Mouse (Mus musculus) kidney, postnatal 14 days (tissue): ENCODE measurements around the gene Palm2.

ENCODE experiments used
- DNase-seq: peaks from one replicate; pipeline ENCODE4 v3.0.0; 2022; ENCODE audit warnings: mixed read lengths

Palm2 gene

GRCm38 (mm10) chr4:57672996-57673906, 239.2 kb downstream of the Palm2 start:
- DNase-seq: peak; percentile 91

DNA sequence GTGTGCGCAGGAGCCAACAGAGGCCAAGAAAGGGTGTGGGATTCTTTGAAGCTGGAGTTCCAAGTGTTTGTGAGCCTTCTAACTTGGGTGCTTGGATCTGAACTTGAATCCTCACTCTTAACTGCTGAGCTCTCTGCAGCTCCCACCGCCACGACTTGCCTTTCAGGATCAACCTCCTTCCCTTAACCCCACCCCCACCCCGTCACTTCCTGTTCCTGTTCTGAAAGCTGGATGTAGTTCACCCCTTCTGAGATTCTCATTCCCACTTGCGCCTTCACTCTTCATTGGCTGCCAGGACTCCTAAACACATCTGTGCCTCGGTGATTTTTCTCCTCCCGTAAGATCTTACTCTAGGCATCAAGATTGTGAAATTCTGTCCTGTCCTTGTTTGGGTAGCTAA, 240.3 kb downstream of the Palm2 start:
- no peak for DNase-seq

DNA sequence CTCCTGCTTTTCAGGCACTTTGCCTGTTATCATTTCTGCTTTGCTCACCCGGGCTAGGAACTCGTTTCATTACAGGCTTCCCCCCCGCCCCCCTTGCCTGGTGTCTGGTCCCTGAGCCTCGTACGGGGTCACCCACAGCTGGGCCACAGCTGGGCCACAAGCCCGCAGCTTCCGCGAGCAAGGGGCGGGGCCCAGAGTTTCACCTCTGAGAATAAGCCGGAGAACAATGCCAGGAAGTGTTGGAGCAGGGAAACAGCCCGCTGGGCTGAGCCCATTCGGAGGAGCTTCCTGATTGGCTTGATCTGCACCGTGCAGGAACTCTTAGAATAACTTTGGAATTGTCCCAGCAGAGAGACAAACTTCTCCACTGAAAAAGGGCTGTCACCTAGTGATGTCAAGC, 241.3 kb downstream of the Palm2 start:
- peak; percentile 90 for DNase-seq

DNA sequence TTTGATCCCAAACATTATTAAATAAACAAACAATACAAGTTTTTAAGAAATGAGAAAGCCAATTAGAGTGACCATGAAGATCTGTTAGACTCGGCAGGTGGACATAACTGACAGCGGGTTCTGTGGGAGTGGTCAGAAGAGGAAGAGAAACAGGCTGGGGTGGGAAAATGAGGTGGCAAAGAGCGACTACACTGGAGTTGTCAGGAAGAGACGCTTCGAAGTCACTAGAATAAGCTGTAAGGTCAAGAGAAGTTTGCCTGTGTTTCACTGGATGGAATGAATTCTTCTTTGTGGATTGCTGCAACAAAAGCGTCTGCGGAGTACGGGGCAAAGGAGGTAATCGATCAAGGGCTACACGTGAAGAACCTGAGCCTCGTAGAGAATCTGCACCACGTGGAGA, 243.9 kb downstream of the Palm2 start:
- DNase-seq: no peak

GRCm38 (mm10) chr4:57678991-57679457, 245.0 kb downstream of the Palm2 start:
- DNase-seq: no peak

GRCm38 (mm10) chr4:57680186-57680585, 246.1 kb downstream of the Palm2 start:
- no peak for DNase-seq

DNA sequence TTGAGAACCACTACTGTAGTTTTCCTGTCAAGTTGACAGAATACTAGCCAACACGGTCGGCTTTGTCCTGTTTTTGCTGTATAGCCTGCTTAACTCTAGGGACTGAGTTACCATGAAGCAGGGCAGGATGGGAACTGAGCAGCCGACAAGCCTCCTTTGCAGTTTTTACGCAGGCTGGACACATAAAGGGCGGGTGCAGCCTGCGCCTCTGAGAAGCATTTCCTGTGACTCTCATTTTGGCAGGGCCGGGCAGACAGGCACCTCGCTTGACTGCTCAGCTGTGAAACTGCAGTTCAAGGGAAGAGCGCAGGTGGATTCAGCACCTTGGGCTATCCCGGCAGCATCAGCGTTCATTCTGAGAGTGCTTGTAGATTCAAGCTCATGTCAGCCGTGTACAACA, 247.5 kb downstream of the Palm2 start:
- DNase-seq: peak; percentile 89

GRCm38 (mm10) chr4:57682341-57682740, 248.3 kb downstream of the Palm2 start:
- no peak for DNase-seq

GRCm38 (mm10) chr4:57682944-57683343, 248.9 kb downstream of the Palm2 start:
- no peak for DNase-seq

DNA sequence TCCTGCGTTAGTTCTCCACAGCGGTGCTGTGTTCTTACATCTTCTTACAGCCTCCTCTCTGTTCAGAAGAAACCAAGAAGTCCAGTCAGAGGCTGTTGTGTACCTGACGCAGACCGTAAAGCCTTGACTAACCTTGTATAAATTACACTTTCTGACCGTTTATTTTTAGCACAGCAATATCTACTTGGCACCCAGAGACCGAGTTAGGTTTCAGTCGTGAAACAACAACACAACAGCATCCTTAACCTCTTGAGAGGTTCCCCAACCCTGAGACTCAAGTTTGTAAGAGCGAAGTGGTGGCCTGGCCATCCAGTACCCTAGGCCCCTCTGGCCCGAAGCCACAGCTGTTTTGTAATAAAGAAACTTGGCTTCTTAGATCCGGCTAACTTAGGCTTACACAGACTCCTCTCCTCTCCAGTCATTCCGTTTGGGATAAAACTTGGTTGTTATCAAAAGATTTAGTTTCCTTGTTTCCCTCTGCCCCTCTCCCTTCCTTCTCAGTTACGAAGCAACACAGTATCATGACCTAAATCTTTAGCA, 250.7 kb downstream of the Palm2 start:
- no peak for DNase-seq

- no peak for DNase-seq
Observed at GRCm38 (mm10) chr4:57686736-57687135, 252.7 kb downstream of the Palm2 start.

DNA sequence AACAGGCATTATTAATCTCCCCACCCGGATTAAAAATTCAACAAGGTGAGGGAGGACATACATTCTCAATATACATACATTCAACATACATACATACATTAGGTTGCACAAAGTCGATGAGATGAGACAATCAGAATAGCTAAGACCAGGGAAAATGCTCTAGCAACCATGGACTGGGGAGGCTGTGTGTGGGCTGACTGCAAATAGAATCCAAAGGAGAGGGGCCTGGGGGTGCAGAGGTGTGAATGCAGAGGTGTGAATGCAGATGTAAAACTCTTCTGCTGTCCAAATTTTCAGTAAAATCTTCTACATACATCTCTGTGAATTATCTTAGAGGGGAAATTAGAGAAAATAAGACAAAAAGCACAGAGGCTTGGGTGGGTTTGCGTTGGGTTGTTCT, 253.5 kb downstream of the Palm2 start:
- DNase-seq: no peak

DNA sequence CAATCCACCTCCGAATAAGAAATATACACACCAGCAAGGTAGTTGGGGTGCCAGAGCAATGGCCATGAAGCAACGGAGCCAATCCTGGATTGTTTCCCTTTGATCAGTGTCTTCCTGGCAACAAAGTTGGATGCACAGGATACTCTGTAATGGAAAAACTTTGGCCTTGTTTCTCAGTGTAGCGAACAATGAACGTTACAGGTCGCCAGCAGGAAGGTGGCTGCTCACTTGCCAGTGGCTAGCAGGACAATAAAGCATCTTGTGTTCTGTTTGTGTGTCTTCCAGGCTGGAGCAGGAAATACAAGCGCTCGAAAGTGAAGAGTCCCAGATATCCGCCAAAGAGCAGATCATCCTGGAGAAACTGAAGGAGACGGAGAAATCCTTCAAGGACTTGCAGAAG, 254.1 kb downstream of the Palm2 start:
- no peak for DNase-seq

GRCm38 (mm10) chr4:57690001-57690400, 256.0 kb downstream of the Palm2 start:
- DNase-seq: no peak

GRCm38 (mm10) chr4:57690805-57691204, 256.8 kb downstream of the Palm2 start:
- DNase-seq: no peak

GRCm38 (mm10) chr4:57694356-57695136, 260.5 kb downstream of the Palm2 start:
- no peak for DNase-seq

GRCm38 (mm10) chr4:57696955-57697354, 262.9 kb downstream of the Palm2 start:
- no peak for DNase-seq

- DNase-seq: no peak
Observed at GRCm38 (mm10) chr4:57697918-57698611, 264.0 kb downstream of the Palm2 start.

- no peak for DNase-seq
Observed at GRCm38 (mm10) chr4:57701576-57701975, 267.5 kb downstream of the Palm2 start.

DNA sequence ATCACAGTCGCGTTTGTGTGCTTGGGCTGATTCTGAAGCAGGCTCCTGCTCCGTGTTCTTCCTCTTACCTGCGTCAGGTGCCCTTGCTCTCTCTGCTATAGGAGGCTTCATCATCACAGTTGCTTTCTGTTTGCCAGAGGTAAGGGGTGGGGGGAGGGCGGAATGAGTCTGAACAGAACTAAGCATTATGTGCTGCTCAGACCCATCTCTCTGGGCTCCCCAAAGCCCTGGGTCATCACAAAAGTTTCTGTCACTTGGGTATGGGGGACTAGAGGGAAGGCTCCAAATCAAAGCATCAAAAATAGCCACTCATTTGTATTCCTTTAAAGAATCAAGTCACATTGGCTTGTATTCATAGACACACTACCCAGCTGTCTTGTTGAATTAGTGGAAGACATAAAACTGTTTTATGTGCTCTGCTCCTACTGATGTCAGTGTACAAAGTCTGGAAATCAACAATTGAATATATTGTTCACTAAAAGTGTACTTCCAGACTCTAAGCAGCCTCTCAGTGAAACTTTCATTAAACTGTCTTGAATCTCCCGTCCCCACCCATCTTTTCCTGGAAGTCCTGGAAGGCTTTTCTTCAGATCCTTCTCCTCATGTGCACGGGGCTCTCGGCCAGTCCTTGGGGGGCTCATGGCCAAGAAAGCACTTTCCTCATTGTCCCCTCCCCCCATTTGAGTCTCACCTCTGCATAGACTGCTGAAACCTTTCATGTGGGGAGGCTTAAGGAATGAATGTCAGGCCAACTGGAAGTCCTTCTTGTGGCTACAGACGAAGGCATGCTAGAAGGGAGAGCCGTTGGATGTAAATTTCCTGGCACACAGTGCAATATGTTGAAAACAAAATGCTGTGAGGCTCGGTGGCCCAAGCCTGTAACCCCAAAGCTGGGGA, 269.8 kb downstream of the Palm2 start:
- DNase-seq: no peak

DNA sequence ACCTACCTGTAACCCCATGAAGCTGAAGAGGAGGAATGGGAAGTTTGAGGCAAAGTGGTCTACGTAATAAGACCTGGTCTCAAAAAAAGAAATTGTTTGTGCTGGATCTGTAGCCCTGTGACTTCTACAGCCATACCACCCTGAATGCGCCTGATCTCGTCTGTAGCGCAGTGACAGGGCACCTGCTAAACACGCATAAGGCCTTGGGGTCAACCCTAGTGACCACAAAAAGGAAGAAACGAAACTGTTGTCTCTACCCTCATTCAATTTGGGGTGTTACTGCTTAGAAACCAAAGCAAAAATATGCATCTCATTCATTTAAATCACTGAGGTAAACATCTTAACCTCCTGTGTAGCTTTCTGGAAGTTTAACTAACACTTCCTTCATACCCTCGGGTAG, 270.5 kb downstream of the Palm2 start:
- no peak for DNase-seq

- no peak for DNase-seq
Observed at GRCm38 (mm10) chr4:57715849-57716248, 281.8 kb downstream of the Palm2 start.
